Mouse (Mus musculus) intestine, embryonic 14.5 days (tissue): Measurements from ENCODE around the gene Tuba8. TPM values are rescaled to one million over a fixed set of nuclear protein-coding genes. Genes with fewer than 3 reads are reported as not detected.

Experiments
- ATAC-seq: fragments of 200-750 bp; cut with Nextera tagmentation; replicated peaks from 2 replicates; pipeline ENCODE4 v1.8.0; 2017; ENCODE audit warnings: low read depth, moderate number of reproducible peaks, moderate TSS enrichment, moderate library complexity; ENCODE audit not compliant: low FRiP score, low TSS enrichment
- DNase-seq: peaks from one replicate; pipeline ENCODE4 v3.0.0-alpha.2; 2018; ENCODE audit warnings: low spot score
- H3K27ac ChIP-seq: fragments of 300-500 bp; sonication (generic); 2 replicates; pipeline ENCODE4 v1.5.1; 2014; ENCODE audit warnings: low read depth, mild to moderate bottlenecking, control low read depth
- H3K27me3 ChIP-seq: fragments of 300-500 bp; sonication (generic); replicated peaks from 2 replicates; pipeline ENCODE4 v1.6.1; 2014; ENCODE audit warnings: low read length, control low read depth; ENCODE audit not compliant: control insufficient read depth, insufficient read depth
- H3K36me3 ChIP-seq: fragments of 300-500 bp; sonication (generic); 2 replicates; pipeline ENCODE4 v1.6.1; 2014; ENCODE audit warnings: low read length, control low read depth; ENCODE audit not compliant: control insufficient read depth, insufficient read depth
- H3K4me1 ChIP-seq: fragments of 300-500 bp; sonication (generic); replicated peaks from 2 replicates; pipeline ENCODE4 v1.6.1; 2014; ENCODE audit warnings: low read length, control low read depth, mixed read lengths; ENCODE audit not compliant: control insufficient read depth, insufficient read depth
- H3K4me2 ChIP-seq: fragments of 300-500 bp; sonication (generic); 2 replicates; pipeline ENCODE4 v1.6.1; 2014; ENCODE audit warnings: low read length
- H3K4me3 ChIP-seq: fragments of 300-500 bp; sonication (generic); 2 replicates; pipeline ENCODE4 v1.5.1; 2014; ENCODE audit warnings: low read depth, low read length, control low read depth, mixed read lengths
- H3K9ac ChIP-seq: fragments of 300-500 bp; sonication (generic); 2 replicates; pipeline ENCODE4 v1.6.1; 2014; ENCODE audit warnings: mild to moderate bottlenecking, low read length
- H3K9me3 ChIP-seq: fragments of 300-500 bp; sonication (generic); 2 replicates; pipeline ENCODE4 v1.6.1; 2016; ENCODE audit warnings: low read length, control low read depth; ENCODE audit not compliant: control insufficient read depth
- WGBS: fragments of 180-500 bp; shearing (Covaris S2); extraction: QIAGEN DNeasy Blood & Tissue Kit; methylation state at CpG from one replicate; pipeline ENCODE4 v1.1.7; 2014; 5-methylcytosine and 5-hydroxymethylcytosine counted together
- polyA plus RNA-seq: library from polyadenylated mRNA; unstranded; fragments of >200 nt; fragmentation: Nextera tagmentation; extraction: Ambion mirVana; gene quantifications from 2 replicates; pipeline ENCODE4 v1.2.1, GENCODE M21; 2014

Gene Tuba8
- polyA plus RNA-seq, 1 experiment from 2014 or later = 0.38 TPM

DNA sequence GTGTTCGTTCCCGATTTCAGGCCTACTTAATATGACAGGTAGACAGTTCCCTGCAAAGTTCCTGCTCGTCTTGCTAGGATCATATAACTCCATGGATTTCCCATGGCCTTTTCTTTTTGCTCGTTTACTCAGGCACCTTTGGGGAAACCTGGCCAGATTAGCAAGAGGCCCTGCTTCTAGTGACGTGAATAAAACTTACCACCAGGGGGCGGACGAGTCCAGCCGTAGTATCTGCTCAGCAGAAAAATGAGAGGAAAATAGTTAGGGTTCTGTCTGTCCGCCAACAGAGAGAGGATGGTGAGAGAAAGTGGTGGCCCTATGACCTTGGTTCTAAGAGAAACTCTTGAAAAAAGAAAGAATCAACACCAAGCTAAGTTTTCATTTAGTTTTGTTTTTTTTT, 50.1 kb downstream of the Tuba8 start:
- Histone ChIP-seq H3K4me2 (no peak overlapping the region), H3K4me3 (no peak overlapping the region), H3K36me3 (no peaks in the 10 kb centered on the region), H3K27ac (no peak overlapping the region), H3K27me3 (no peaks in the 10 kb centered on the region), H3K4me1 (no peaks in the 10 kb centered on the region), H3K9me3 (no peaks in the 10 kb centered on the region), H3K9ac (no peak overlapping the region)
- no peak for ATAC-seq
- 30% methylated on average over 9 of the region's 9 CpGs for WGBS
- DNase-seq = peak; percentile 88

DNA sequence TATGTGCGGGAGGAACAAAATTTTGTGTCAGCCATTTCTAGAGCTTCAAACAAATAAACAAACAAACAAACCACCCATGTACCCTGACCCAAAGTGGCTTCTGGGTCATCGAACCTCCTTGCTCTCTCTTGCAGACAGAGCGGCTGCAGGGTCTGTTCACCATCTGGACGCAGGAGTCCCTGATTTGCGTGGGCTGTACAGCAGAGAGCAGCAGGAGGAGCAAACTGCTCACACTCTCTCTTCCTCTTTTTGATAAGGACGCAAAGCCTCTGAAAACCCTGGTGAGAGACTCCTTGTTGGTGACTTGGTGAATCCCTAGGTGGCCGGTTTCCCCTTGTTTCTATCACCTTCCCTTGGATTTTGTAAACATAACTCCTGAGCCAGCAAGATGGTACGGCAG, 50.7 kb downstream of the Tuba8 start:
- no peaks in the 10 kb centered on the region for H3K4me1 ChIP-seq
- no peak overlapping the region for H3K9ac ChIP-seq
- H3K4me2 ChIP-seq = no peak overlapping the region
- H3K27me3 ChIP-seq = no peaks in the 10 kb centered on the region
- no peak overlapping the region for H3K27ac ChIP-seq
- WGBS = 72% methylated on average over 8 of the region's 8 CpGs
- no peak overlapping the region for H3K4me3 ChIP-seq
- ATAC-seq (no peak), DNase-seq (no peak)
- H3K36me3 ChIP-seq = no peaks in the 10 kb centered on the region
- H3K9me3 ChIP-seq = 0 out of 2 replicates have a peak, but pooled peaks cover 5% of the 10 kb centered on the region

DNA sequence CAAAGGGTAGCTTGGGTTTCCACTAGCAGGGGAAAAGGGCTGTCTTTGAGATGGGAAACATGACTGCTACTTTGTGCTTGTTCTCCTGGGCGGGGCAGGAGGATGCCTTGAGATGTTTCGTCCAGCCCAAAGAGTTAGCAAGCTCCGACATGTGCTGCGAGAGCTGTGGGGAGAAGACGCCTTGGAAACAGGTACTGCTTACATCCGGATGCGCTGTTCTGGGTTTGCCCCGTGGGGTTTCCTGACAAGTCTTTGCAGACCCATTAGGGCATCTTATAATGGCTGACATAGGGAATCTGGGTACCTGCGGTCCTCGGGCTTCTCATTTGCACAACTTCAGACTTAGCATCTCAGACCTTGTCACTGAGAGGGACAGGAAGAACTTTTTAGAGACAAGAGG, 51.5 kb downstream of the Tuba8 start:
- no peaks in the 10 kb centered on the region for H3K36me3 ChIP-seq
- 90% methylated on average over 10 of the region's 10 CpGs for WGBS
- H3K27me3 ChIP-seq = no peaks in the 10 kb centered on the region
- H3K27ac ChIP-seq = no peak overlapping the region
- no peak overlapping the region for H3K9ac ChIP-seq
- H3K4me1 ChIP-seq = no peaks in the 10 kb centered on the region
- no peak overlapping the region for H3K4me3 ChIP-seq
- H3K9me3 ChIP-seq = 0 out of 2 replicates have a peak, but pooled peaks cover 5% of the 10 kb centered on the region
- no peak for DNase-seq
- H3K4me2 ChIP-seq = no peak overlapping the region
- ATAC-seq = no peak

DNA sequence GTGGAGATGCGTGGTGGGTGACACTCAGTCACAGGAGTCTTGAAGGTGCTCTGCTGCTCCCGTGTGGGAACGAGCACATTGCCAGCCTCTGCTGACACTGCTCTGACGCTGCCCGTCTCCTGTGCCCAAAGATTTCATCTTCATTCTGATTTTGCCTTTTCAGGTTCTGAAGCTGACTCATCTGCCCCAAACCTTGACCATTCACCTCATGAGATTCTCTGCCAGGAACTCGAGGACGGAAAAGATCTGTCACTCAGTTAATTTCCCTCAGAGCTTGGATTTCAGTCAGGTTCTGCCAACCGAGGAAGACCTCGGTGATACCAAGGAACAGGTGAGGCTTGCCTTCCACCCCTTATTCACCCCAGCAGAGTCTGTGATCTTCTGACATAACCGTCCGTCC, 52.0 kb downstream of the Tuba8 start:
- no peaks in the 10 kb centered on the region for H3K36me3 ChIP-seq
- DNase-seq (no peak), ATAC-seq (no peak)
- no peaks in the 10 kb centered on the region for H3K27me3 ChIP-seq
- H3K4me3 ChIP-seq = no peak overlapping the region
- H3K4me1 ChIP-seq = no peaks in the 10 kb centered on the region
- no peak overlapping the region for H3K9ac ChIP-seq
- 0 out of 2 replicates have a peak, but pooled peaks cover 5% of the 10 kb centered on the region for H3K9me3 ChIP-seq
- no peak overlapping the region for H3K27ac ChIP-seq
- 93% methylated on average over 11 of the region's 11 CpGs for WGBS
- no peak overlapping the region for H3K4me2 ChIP-seq

DNA sequence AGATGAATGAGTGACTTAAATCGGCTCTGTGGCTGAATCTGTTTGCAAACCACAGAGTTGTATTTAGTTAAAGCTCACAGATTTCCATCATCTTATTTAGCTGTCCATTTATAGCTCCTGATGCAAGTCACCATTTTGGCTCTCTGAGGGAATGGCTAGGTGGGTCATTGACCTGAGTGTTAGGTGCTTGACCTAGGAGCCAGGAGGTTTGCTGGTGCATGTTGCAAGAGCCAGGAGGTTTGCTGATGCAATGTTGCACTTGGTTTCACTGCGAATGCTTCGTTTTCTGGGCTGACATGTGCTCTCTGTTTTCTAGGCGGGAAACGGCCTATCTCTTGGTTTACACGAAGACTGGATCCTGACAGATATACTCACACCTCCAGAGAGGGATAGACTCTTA, 59.7 kb downstream of the Tuba8 start:
- no peak for DNase-seq
- Histone ChIP-seq H3K9me3 (0 out of 2 replicates have a peak, but pooled peaks cover 5% of the 10 kb centered on the region), H3K36me3 (no peaks in the 10 kb centered on the region), H3K4me1 (no peaks in the 10 kb centered on the region), H3K27me3 (no peaks in the 10 kb centered on the region), H3K4me2 (no peak overlapping the region), H3K27ac (no peak overlapping the region), H3K4me3 (no peak overlapping the region), H3K9ac (no peak overlapping the region)
- WGBS = 87% methylated on average over 6 of the region's 6 CpGs
- no peak for ATAC-seq

DNA sequence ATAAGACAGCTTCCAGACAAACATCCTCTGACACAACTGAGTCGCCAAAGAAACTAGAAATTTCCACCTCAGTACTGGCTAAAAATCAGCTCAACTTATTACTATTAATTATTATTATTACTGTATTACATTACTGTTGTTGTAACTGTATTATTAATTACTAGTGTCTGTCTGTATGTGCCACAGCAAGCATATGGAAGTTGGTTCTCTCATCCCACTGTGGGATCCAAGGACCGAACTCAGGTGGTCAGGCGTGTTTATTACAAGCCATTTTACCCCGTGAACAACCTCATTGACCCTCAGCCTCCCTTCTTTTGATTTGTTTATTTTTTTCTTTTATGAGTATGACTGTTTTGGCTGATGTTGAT, 61.2 kb downstream of the Tuba8 start:
- Histone ChIP-seq H3K9me3 (no peaks in the 10 kb centered on the region), H3K36me3 (no peaks in the 10 kb centered on the region), H3K4me2 (peak overlapping the region; percentile 51), H3K27me3 (no peaks in the 10 kb centered on the region), H3K4me3 (no peak overlapping the region; the same call in 1 of the 2 replicates), H3K4me1 (no peaks in the 10 kb centered on the region), H3K27ac (no peak overlapping the region), H3K9ac (no peak overlapping the region)
- WGBS = 14% methylated on average over 4 of the region's 4 CpGs
- peak; percentile 34; the same call in 1 of the 2 replicates for ATAC-seq
- no peak for DNase-seq

DNA sequence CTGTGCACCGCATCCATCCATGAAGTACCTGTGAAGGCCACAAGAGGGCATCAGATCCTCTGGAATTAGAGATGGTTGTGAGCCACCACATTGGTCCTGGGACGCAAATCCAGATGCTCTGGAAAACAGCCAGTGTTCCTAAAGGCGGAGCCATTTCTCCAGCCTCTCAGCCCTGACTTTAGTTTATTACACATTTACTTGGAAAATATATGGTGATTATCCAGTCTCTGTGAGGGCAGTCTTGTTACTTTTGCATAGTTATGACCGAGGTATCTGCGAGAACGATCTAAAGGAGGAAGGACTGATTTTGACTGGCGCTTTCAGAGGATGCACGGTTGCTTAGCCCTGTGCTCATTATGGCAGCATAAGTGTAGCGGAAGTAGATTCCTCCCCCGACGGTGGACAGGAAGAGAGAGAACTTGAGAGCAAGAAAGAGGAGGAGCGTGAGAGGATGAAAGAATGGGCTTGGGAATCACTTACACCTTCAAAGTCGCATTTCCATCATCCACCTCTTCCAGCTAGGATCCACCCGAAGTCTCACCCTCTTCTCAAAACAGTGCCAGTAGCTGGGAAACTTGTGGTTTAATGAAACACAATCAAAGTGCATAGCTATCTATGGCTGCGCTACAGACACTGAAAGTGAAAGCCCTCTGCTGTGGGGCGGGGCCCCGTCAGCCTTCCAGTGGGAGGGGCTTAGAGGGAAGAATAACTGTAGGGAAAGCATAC, 61.7 kb downstream of the Tuba8 start:
- no peaks in the 10 kb centered on the region for H3K4me1 ChIP-seq
- DNase-seq = peak; percentile 91
- peak; percentile 86 for ATAC-seq
- no peak overlapping the region for H3K9ac ChIP-seq
- H3K4me3 ChIP-seq = peak overlapping the region; percentile 39
- WGBS = 11% methylated on average over 17 of the region's 17 CpGs
- H3K27me3 ChIP-seq = no peaks in the 10 kb centered on the region
- H3K27ac ChIP-seq = peak overlapping the region; percentile 48; the same call in 1 of the 2 replicates
- no peaks in the 10 kb centered on the region for H3K9me3 ChIP-seq
- H3K4me2 ChIP-seq = peak overlapping the region; percentile 51
- no peaks in the 10 kb centered on the region for H3K36me3 ChIP-seq

DNA sequence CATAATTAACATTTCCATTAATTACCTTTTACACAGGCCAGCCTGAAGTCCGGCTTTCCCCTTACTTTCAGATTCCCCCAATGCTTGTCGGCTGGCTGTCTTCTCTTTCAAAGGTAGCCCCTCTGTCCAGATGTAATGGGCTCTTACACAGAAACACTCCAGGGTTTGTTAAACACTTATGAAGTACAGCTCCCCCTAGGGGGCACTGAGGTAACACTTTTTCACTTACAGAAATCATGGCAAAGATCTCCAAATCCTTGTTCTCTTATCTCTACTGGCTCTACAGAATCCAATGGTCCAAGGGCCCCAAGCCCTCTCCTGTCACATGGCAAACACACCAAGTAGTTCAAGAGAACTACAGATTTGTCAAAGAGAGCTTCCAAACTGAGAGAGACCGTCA, 63.9 kb downstream of the Tuba8 start:
- H3K27ac ChIP-seq = no peak overlapping the region
- WGBS = 80% methylated on average over 3 of the region's 3 CpGs
- no peak overlapping the region for H3K4me2 ChIP-seq
- H3K9me3 ChIP-seq = no peaks in the 10 kb centered on the region
- DNase-seq (no peak), ATAC-seq (no peak)
- no peaks in the 10 kb centered on the region for H3K27me3 ChIP-seq
- no peak overlapping the region for H3K4me3 ChIP-seq
- H3K36me3 ChIP-seq = no peaks in the 10 kb centered on the region
- no peak overlapping the region for H3K9ac ChIP-seq
- H3K4me1 ChIP-seq = no peaks in the 10 kb centered on the region
